Mouse (Mus musculus) T-cell, adult 2 months (primary cell): Measurements from ENCODE around the gene Atl1.

ENCODE experiments used
- DNase-seq: peaks from one replicate; pipeline ENCODE4 v3.0.0; 2022; ENCODE audit warnings: low spot score

The Atl1 gene

GRCm38 (mm10) chr12:69884053-69884452 lies 8.4 kb upstream of the Atl1 start:
- no peak for DNase-seq

GRCm38 (mm10) chr12:69885170-69885923 lies 7.1 kb upstream of the Atl1 start:
- no peak for DNase-seq

DNA sequence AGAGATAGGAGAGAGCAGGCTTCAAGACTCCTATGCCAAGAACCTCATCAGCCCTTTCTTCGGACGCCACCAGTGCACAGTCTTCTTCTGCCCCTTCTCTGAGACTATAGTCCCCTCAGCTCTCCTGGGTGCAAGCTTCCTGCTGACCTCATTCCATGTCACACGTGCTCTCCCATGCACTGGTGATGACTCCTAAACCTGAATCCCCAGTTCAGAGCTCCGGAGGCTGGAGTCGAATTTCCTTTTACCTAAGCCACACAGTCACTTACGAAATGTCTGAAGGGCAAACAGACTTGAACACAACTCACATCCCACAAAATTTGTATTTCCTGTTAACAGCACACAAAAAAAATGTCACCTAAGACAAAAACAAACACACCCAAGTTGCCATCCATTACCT lies 4.6 kb upstream of the Atl1 start:
- no peak for DNase-seq

DNA sequence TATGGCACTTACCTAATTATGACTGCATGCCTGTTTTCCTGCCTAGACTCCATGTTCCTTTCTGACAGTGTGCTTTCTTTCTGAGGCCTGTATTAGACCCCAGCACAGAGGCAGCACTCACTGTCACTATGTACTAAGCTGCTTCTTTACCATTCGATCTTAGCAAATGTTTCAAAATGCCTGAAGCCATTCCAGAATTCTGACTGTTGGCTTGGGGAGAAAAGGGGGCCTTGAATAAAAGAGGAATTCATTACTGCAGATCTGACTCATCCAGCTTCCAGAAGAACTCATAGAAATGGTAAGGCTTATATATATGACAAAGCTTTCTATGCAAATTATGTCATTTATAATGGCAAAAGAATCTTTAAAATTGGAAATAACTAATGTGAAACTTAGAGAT lies 4.1 kb upstream of the Atl1 start:
- no peak for DNase-seq

DNA sequence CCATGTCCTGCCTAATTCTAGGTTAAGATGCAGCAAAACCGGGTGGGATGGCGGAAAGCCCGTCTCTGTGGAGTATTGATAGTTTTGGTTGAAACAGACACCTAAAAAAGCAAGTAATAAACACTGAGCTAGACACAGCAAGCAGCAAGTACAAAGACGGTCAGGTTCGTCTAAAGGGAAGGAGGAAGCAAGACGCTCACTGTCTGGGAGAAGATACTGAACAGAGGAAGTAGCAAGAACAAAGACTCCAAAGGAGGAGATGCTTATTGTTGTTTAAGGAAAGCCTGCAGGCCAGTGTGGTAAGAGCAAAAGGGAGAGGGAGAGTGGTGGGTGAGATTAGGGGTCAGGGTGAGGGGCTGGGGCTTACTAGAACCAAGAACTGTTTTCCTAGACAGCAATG lies 2.4 kb upstream of the Atl1 start:
- no peak for DNase-seq

DNA sequence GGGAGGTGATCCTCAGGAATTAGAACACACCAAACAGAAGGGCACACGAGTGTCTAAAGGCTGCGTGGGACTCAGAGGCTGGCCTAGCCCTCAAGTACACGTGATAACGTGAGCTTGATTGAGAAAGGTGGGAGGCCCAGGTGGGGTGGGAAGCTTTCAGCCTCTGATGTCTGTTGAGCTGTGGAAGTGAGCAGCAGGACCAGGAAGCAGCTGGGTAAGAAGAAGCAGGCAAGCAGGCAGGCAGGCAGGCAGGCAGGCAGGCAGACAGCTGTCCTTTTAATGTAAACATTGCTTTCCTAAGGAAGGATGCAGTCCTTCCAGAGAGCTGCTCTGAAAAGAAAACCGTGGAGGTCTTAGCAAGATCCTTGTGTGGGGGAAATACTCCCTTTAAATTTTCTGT lies 1.9 kb upstream of the Atl1 start:
- DNase-seq = no peak

- no peak for DNase-seq
These were observed 693 bp upstream of the Atl1 start for GRCm38 (mm10) chr12:69891721-69892120.

DNA sequence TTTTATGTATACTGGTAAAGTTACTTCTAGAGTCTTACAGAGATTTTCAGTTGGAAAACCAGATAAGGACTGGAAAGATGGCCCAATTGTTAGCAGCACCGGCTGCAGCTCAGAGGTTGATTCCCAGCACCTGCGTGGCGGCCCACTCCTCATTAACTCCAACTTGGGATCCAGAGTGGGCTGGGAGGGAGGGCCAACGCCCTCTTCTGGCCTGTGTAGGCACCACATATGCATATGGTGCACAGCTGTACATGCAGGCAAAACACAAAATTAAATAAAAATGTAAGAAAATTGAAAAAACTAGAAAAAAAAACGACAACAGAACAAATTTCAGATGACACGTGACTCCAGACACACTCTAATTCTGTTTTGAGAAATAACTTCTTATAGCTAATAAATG lies 1.5 kb downstream of the Atl1 start:
- DNase-seq = no peak

DNA sequence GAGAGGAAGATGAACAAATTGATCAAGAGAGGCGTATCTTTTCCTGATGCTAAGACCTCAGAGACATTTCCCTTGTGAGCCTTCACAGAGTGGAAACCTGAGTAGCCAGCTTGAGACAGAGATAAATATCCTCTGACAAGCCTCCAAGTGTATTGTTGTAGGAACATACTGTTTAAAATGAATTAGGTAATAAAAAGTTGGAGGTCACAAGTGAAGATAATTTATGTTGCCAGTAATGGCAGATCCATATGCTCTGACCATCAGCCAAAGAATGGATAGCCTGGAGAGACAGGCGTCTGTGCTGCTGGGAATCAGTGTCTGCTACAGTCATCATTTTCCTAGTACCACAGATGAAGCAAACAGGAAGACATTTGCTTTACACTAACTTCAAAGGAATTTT lies 2.6 kb downstream of the Atl1 start:
- DNase-seq = no peak

GRCm38 (mm10) chr12:69898119-69898518 lies 5.7 kb downstream of the Atl1 start:
- no peak for DNase-seq

- no peak for DNase-seq
These were observed 12.6 kb downstream of the Atl1 start for GRCm38 (mm10) chr12:69904991-69905390.

- DNase-seq = no peak
These were observed 15.5 kb downstream of the Atl1 start for GRCm38 (mm10) chr12:69907667-69908510.

- no peak for DNase-seq
These were observed 16.1 kb downstream of the Atl1 start for GRCm38 (mm10) chr12:69908511-69908900.

- DNase-seq = no peak
These were observed 19.5 kb downstream of the Atl1 start for GRCm38 (mm10) chr12:69911906-69912305.

DNA sequence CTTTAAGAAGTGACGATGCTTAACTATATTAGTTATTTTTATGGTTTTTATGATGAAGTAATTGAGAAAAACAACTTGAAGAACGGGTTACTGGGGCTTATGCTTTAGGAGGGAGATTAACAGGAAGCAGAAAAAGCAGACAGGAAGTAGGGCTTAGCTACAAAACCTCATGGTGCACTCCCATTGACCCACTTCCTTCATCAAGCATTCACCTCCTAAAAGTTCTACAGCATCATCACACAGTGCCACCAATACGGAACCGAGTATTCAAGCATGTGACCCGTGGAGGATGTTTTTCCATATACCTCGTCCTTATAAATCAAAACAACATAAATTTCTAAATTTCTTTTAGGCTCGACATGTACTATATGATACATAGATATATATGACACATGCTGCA lies 20.3 kb downstream of the Atl1 start:
- peak; percentile 19 for DNase-seq

- no peak for DNase-seq
These were observed 25.5 kb downstream of the Atl1 start for GRCm38 (mm10) chr12:69917870-69918269.

- no peak for DNase-seq
These were observed 29.7 kb downstream of the Atl1 start for GRCm38 (mm10) chr12:69922099-69922498.

DNA sequence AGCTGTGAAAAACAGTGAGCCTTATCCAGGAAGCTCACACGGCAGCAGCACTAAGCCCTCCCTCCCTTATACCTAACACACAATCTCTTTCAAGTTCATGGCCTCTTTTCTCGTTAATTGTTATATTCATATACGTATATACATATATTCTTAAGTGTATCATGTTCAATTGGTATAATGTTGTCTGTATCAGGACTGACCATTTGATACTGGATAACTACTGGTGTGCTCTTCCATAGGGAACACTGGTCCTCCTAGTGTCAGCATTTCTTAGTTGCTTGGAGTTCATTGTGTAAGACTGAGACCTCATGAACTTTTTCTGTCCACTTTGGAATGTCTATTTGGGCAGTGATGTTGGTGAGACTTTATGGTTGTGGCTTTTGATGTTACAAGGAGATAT lies 30.7 kb downstream of the Atl1 start:
- no peak for DNase-seq

GRCm38 (mm10) chr12:69923603-69924002 lies 31.2 kb downstream of the Atl1 start:
- no peak for DNase-seq

DNA sequence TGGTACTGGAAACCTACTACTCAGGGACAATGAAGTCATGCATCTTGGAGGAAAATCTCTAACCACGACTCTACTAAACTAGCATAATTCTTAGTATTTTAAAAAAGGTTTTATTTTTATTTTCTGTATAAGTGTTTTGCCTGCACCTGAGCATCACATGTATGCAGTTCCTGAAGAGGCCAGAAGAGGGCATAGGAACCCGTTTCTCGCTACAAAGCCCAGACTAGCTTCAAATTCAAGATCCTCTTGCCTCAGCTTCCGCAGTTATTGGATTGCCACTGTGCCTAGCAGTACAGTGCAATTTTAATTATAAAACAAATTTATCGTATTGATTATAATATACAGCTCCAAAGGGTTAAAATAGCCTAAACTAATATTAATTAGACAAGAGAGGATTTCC lies 31.6 kb downstream of the Atl1 start:
- DNase-seq = peak; percentile 23

DNA sequence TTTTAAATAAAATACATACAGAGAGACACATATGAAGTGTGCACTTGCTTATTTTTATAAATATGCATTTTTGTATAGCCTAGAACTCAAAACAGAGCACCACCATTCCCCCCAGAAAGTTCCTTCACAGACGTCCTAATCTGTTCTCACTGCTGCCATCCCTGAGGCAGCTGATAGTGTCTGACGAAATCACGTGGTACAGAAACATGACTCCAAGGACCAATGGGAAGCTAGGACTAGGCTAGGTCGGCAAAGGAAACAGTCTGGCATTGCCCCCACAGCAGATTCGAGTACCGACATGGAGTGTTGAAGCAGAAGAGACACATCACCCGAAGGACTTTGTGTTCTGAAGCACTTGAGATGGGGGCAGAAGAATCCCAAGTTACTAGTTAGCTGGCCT lies 34.3 kb downstream of the Atl1 start:
- no peak for DNase-seq

DNA sequence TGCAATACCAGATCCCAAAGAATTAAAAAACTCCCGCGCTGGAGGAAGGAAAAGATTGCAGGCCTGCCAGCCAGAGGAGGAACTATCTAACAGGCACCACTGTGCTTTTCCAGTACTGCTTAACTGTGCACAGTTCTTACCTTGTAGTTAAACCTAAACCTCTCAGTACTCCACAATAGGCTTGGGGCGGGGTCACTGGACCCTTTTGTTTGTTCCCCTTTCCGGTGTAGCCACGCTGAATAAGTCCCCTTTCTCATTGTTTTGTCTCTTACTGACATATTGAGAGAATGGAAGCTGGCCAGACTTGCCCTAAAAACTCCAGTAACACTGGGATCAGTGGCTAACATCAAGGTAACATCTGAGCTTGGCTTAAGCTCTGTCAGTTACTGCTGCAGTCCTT lies 45.3 kb downstream of the Atl1 start:
- no peak for DNase-seq

- DNase-seq = no peak
These were observed 46.9 kb downstream of the Atl1 start for GRCm38 (mm10) chr12:69939291-69939690.
